Mouse (Mus musculus) limb, embryonic 11.5 days (tissue): Measurements from ENCODE around the gene Rad50. TPM values are rescaled to one million over a fixed set of nuclear protein-coding genes. Genes with fewer than 3 reads are reported as not detected.

Source experiments
- ATAC-seq: fragments of 200-750 bp; cut with Nextera tagmentation; 2 replicates; pipeline ENCODE4 v1.8.0; 2017; ENCODE audit warnings: low read depth; ENCODE audit not compliant: insufficient number of reproducible peaks, low FRiP score, low TSS enrichment
- DNase-seq: peaks from one replicate; pipeline ENCODE4 v3.0.0-alpha.2; 2015; ENCODE audit warnings: low spot score
- H3K27ac ChIP-seq: fragments of 300-500 bp; sonication (generic); replicated peaks from 2 replicates; pipeline ENCODE4 v1.5.1; 2014; ENCODE audit warnings: low read depth, mild to moderate bottlenecking, low read length
- H3K27me3 ChIP-seq: fragments of 300-500 bp; sonication (generic); 2 replicates; pipeline ENCODE4 v1.6.1; 2014; ENCODE audit warnings: mild to moderate bottlenecking, low read length, mixed read lengths; ENCODE audit not compliant: control insufficient read depth, insufficient read depth
- H3K36me3 ChIP-seq: fragments of 300-500 bp; sonication (generic); 2 replicates; pipeline ENCODE4 v1.6.1; 2014; ENCODE audit warnings: mild to moderate bottlenecking, low read length, moderate library complexity, mixed read lengths; ENCODE audit not compliant: control insufficient read depth, insufficient read depth
- H3K4me1 ChIP-seq: fragments of 300-500 bp; sonication (generic); 2 replicates; pipeline ENCODE4 v1.6.1; 2014; ENCODE audit warnings: low read length, mixed read lengths; ENCODE audit not compliant: control insufficient read depth, insufficient read depth
- H3K4me2 ChIP-seq: fragments of 300-500 bp; sonication (generic); 2 replicates; pipeline ENCODE4 v1.6.1; 2014; ENCODE audit warnings: low read depth, mild to moderate bottlenecking, moderate library complexity; ENCODE audit not compliant: severe bottlenecking
- H3K4me3 ChIP-seq: fragments of 300-500 bp; sonication (generic); 2 replicates; pipeline ENCODE4 v1.5.1; 2014; ENCODE audit warnings: low read depth, low read length
- H3K9ac ChIP-seq: fragments of 300-500 bp; sonication (generic); 2 replicates; pipeline ENCODE4 v1.6.1; 2014; ENCODE audit warnings: mild to moderate bottlenecking, low read length
- H3K9me3 ChIP-seq: fragments of 300-500 bp; sonication (generic); 2 replicates; pipeline ENCODE4 v1.6.1; 2016; ENCODE audit warnings: low read length; ENCODE audit not compliant: control insufficient read depth
- WGBS: fragments of 180-500 bp; shearing (Covaris S2); extraction: QIAGEN DNeasy Blood & Tissue Kit; methylation state at CpG from one replicate; pipeline ENCODE4 v1.1.7; 2014; 5-methylcytosine and 5-hydroxymethylcytosine counted together
- polyA plus RNA-seq: library from polyadenylated mRNA; unstranded; fragments of >200 nt; fragmentation: Nextera tagmentation; extraction: Ambion mirVana; gene quantifications from 2 replicates; pipeline ENCODE4 v1.2.1, GENCODE M21; 2014

Rad50 gene
- polyA plus RNA-seq, 1 experiment from 2014 or later, result 26.4 TPM

- no peak overlapping the region for H3K4me2 ChIP-seq
- H3K9me3 ChIP-seq, result no peaks in the 10 kb centered on the region
- no peak for DNase-seq
- H3K4me1 ChIP-seq, result no peaks in the 10 kb centered on the region
- H3K4me3 ChIP-seq, result no peak overlapping the region
- no peaks in the 10 kb centered on the region for H3K27me3 ChIP-seq
- WGBS, result 92% methylated on average over 2 of the region's 2 CpGs
- H3K36me3 ChIP-seq, result peaks cover 2% of the 10 kb centered on the region; the same call in 1 of the 2 replicates
- no peak overlapping the region for H3K27ac ChIP-seq
- no peak overlapping the region for H3K9ac ChIP-seq
- ATAC-seq, result no peak
Observed at GRCm38 (mm10) chr11:53682170-53682569, 24.9 kb downstream of the Rad50 start.

GRCm38 (mm10) chr11:53681686-53682085 lies 25.4 kb downstream of the Rad50 start:
- peaks cover 2% of the 10 kb centered on the region; the same call in 1 of the 2 replicates for H3K36me3 ChIP-seq
- no peak overlapping the region for H3K27ac ChIP-seq
- ATAC-seq (no peak), DNase-seq (no peak)
- no peaks in the 10 kb centered on the region for H3K4me1 ChIP-seq
- no peak overlapping the region for H3K4me2 ChIP-seq
- 90% methylated on average over 2 of the region's 2 CpGs for WGBS
- no peak overlapping the region for H3K9ac ChIP-seq
- H3K4me3 ChIP-seq, result no peak overlapping the region
- no peaks in the 10 kb centered on the region for H3K27me3 ChIP-seq
- H3K9me3 ChIP-seq, result no peaks in the 10 kb centered on the region

GRCm38 (mm10) chr11:53680141-53680540 lies 27.0 kb downstream of the Rad50 start:
- Histone ChIP-seq H3K4me2 (no peak overlapping the region), H3K27me3 (no peaks in the 10 kb centered on the region), H3K9ac (no peak overlapping the region), H3K4me1 (no peaks in the 10 kb centered on the region), H3K36me3 (peaks cover 7% of the 10 kb centered on the region; the same call in 1 of the 2 replicates), H3K4me3 (no peak overlapping the region), H3K27ac (no peak overlapping the region), H3K9me3 (no peaks in the 10 kb centered on the region)
- DNase-seq (no peak), ATAC-seq (no peak)
- WGBS, result 90% methylated on average over 4 of the region's 4 CpGs

- DNase-seq, result no peak
- 93% methylated on average over 4 of the region's 4 CpGs for WGBS
Observed at GRCm38 (mm10) chr11:53671414-53671813, 35.7 kb downstream of the Rad50 start.

GRCm38 (mm10) chr11:53664091-53664490 lies 43.0 kb downstream of the Rad50 start:
- no peak overlapping the region for H3K4me3 ChIP-seq
- H3K9ac ChIP-seq, result no peak overlapping the region
- H3K27me3 ChIP-seq, result no peaks in the 10 kb centered on the region
- H3K27ac ChIP-seq, result no peak overlapping the region
- H3K4me2 ChIP-seq, result no peak overlapping the region
- 86% methylated on average over 5 of the region's 5 CpGs for WGBS
- H3K36me3 ChIP-seq, result peaks cover 9% of the 10 kb centered on the region; the same call in 1 of the 2 replicates
- ATAC-seq, result no peak
- no peak for DNase-seq
- no peaks in the 10 kb centered on the region for H3K9me3 ChIP-seq
- peaks cover 3% of the 10 kb centered on the region; the same call in 1 of the 2 replicates for H3K4me1 ChIP-seq

More at GRCm38 (mm10) chr11:53671414-53671813, 35.7 kb downstream of the Rad50 start:
- no peak for ATAC-seq
- H3K36me3 ChIP-seq, result peaks cover 10% of the 10 kb centered on the region; the same call in 1 of the 2 replicates
- H3K4me3 ChIP-seq, result no peak overlapping the region
- H3K27ac ChIP-seq, result no peak overlapping the region
- no peaks in the 10 kb centered on the region for H3K9me3 ChIP-seq
- no peak overlapping the region for H3K4me2 ChIP-seq
- H3K9ac ChIP-seq, result no peak overlapping the region
- H3K27me3 ChIP-seq, result no peaks in the 10 kb centered on the region
- H3K4me1 ChIP-seq, result no peaks in the 10 kb centered on the region

GRCm38 (mm10) chr11:53662794-53663674 lies 44.1 kb downstream of the Rad50 start:
- no peak for DNase-seq
- H3K27ac ChIP-seq, result no peak overlapping the region
- H3K27me3 ChIP-seq, result no peaks in the 10 kb centered on the region

GRCm38 (mm10) chr11:53657828-53658227 lies 49.3 kb downstream of the Rad50 start:
- ATAC-seq, result no peak
- WGBS, result 91% methylated on average over 6 of the region's 6 CpGs
- Histone ChIP-seq H3K4me1 (no peaks in the 10 kb centered on the region), H3K9ac (no peak overlapping the region), H3K4me2 (no peak overlapping the region), H3K9me3 (no peaks in the 10 kb centered on the region), H3K36me3 (peaks cover 5% of the 10 kb centered on the region), H3K4me3 (no peak overlapping the region), H3K27ac (no peak overlapping the region), H3K27me3 (no peaks in the 10 kb centered on the region)
- DNase-seq, result no peak

More at GRCm38 (mm10) chr11:53662794-53663674, 44.1 kb downstream of the Rad50 start:
- ATAC-seq, result no peak
- no peaks in the 10 kb centered on the region for H3K9me3 ChIP-seq
- H3K4me2 ChIP-seq, result no peak overlapping the region
- no peak overlapping the region for H3K4me3 ChIP-seq
- peaks cover 3% of the 10 kb centered on the region; the same call in 1 of the 2 replicates for H3K4me1 ChIP-seq
- H3K9ac ChIP-seq, result no peak overlapping the region
- H3K36me3 ChIP-seq, result peaks cover 9% of the 10 kb centered on the region; the same call in 1 of the 2 replicates
- 79% methylated on average over 14 of the region's 14 CpGs for WGBS

GRCm38 (mm10) chr11:53657381-53657780 lies 49.7 kb downstream of the Rad50 start:
- no peaks in the 10 kb centered on the region for H3K9me3 ChIP-seq
- no peak overlapping the region for H3K4me3 ChIP-seq
- no peak overlapping the region for H3K9ac ChIP-seq
- peaks cover 5% of the 10 kb centered on the region for H3K36me3 ChIP-seq
- DNase-seq (no peak), ATAC-seq (no peak)
- H3K27me3 ChIP-seq, result no peaks in the 10 kb centered on the region
- no peak overlapping the region for H3K4me2 ChIP-seq
- H3K4me1 ChIP-seq, result no peaks in the 10 kb centered on the region
- no peak overlapping the region for H3K27ac ChIP-seq
- WGBS, result 92% methylated on average over 8 of the region's 8 CpGs
